ENCODE assay signal across 9 mouse cellular contexts in genomic region chr6:29024000-29024417, GRCm38 (mm10). TPM values are rescaled to one million over a fixed set of nuclear protein-coding genes. Genes with fewer than 3 reads are reported as not detected.
DNase-seq lines count a peak whose midpoint lies in the region; ATAC-seq and TF ChIP-seq lines count a peak whose summit lies in the region.
"Had no signal": no experiment of that assay in that cellular context is flagged by ENCODE, and none has a peak within 500 bp of the region (broad histone marks: within the 10 kb centered on the region; RNA-seq: fewer than 3 reads in every experiment).

No protein-coding gene starts in this region.

- 2% methylated on average over 16 of the region's 16 CpGs for WGBS in bone marrow, adult 2 months
- 6% methylated on average over 16 of the region's 16 CpGs for WGBS in embryonic facial prominence, embryonic 15.5 days
- WGBS in heart, embryonic 13.5 days = 5% methylated on average over 16 of the region's 16 CpGs
- WGBS in lung, embryonic 14.5 days = 10% methylated on average over 16 of the region's 16 CpGs

- TF ChIP-seq POLR2A in ES-Bruce4 (IDR thresholded peaks at IDR 0.05; ENCODE audit: insufficient read depth, low read length) = no peak
- TF ChIP-seq POLR2A in bone marrow, adult 2 months (IDR thresholded peaks at IDR 0.05; ENCODE audit: borderline replicate concordance, control insufficient read depth, low read depth, low read length) = 0 out of 2 replicates have a peak, but pooled peaks have one; percentile 9

- peak; percentile 83 for DNase-seq in kidney, postnatal 10 days
- peak; percentile 87 for DNase-seq in lung, embryonic 14.5 days
- peak; percentile 14 to 62 for DNase-seq in thymus, postnatal 10 days (ENCODE audit: low spot score in 2 of 2)

- no peak overlapping the region for H3K27ac ChIP-seq in ES-Bruce4 (ENCODE audit: insufficient read depth, low read length)
- H3K27ac ChIP-seq in bone marrow, adult 2 months (ENCODE audit: control insufficient read depth, insufficient read depth, low read depth, low read length, poor library complexity) = no peak overlapping the region
- H3K27ac ChIP-seq in embryonic facial prominence, embryonic 15.5 days (replicated peaks) = no peak overlapping the region
- H3K27ac ChIP-seq in heart, embryonic 13.5 days (replicated peaks) = no peak overlapping the region
- H3K27ac ChIP-seq in lung, embryonic 14.5 days (ENCODE audit: low read depth) = no peak overlapping the region
- H3K27ac ChIP-seq: liver, embryonic 15.5 days had no signal

- ATAC-seq in embryonic facial prominence, embryonic 15.5 days (ENCODE audit: insufficient number of reproducible peaks, low FRiP score, low TSS enrichment, low read depth) = peak; percentile 36; the same call in 1 of the 2 replicates
- no peak; the same call in 1 of the 2 replicates for ATAC-seq in heart, embryonic 13.5 days (ENCODE audit: extremely low read depth, insufficient number of reproducible peaks, low FRiP score, low TSS enrichment)
- peak; percentile 76 for ATAC-seq in lung, embryonic 14.5 days (ENCODE audit: insufficient read depth)
- peak; percentile 65 for ATAC-seq in neutrophil, adult 5-6 weeks (ENCODE audit: extremely low read depth, insufficient number of reproducible peaks, low FRiP score, poor library complexity, severe bottlenecking)

- peak; percentile 48; the same call in 1 of the 2 replicates for TF ChIP-seq EP300 in ES-Bruce4 (IDR thresholded peaks at IDR 0.05; ENCODE audit: insufficient read depth, low read depth, low read length)

- H3K4me2 ChIP-seq in embryonic facial prominence, embryonic 15.5 days (replicated peaks) = peak overlapping the region; percentile 28; the same call in 1 of the 2 replicates
- peak overlapping the region; percentile 47 for H3K4me2 ChIP-seq in heart, embryonic 13.5 days
- peak overlapping the region; percentile 8; the same call in 1 of the 2 replicates for H3K4me2 ChIP-seq in lung, embryonic 14.5 days
- H3K4me2 ChIP-seq: liver, embryonic 15.5 days had no signal

- peaks cover 28% of the 10 kb centered on the region for H3K4me1 ChIP-seq in ES-Bruce4 (ENCODE audit: control insufficient read depth, insufficient read depth, low read length)
- H3K4me1 ChIP-seq in bone marrow, adult 2 months (ENCODE audit: control insufficient read depth, insufficient read depth, low read length) = no peaks in the 10 kb centered on the region
- peaks cover 8% of the 10 kb centered on the region; the same call in 1 of the 2 replicates for H3K4me1 ChIP-seq in embryonic facial prominence, embryonic 15.5 days
- peaks cover 7% of the 10 kb centered on the region; the same call in 1 of the 2 replicates for H3K4me1 ChIP-seq in heart, embryonic 13.5 days
- H3K4me1 ChIP-seq in lung, embryonic 14.5 days (ENCODE audit: insufficient read depth) = no peaks in the 10 kb centered on the region
- H3K4me1 ChIP-seq: liver, embryonic 15.5 days had no signal

- no peaks in the 10 kb centered on the region for H3K36me3 ChIP-seq in ES-Bruce4 (ENCODE audit: control insufficient read depth, insufficient read depth, low read length, poor library complexity, severe bottlenecking)
- H3K36me3 ChIP-seq in embryonic facial prominence, embryonic 15.5 days = no peaks in the 10 kb centered on the region
- H3K36me3 ChIP-seq in heart, embryonic 13.5 days = no peaks in the 10 kb centered on the region
- no peaks in the 10 kb centered on the region for H3K36me3 ChIP-seq in lung, embryonic 14.5 days (ENCODE audit: insufficient read depth)
- H3K36me3 ChIP-seq: liver, embryonic 15.5 days had no signal

- H3K4me3 ChIP-seq in ES-Bruce4 (ENCODE audit: low read depth, low read length) = peak overlapping the region; percentile 18
- no peak overlapping the region for H3K4me3 ChIP-seq in bone marrow, adult 2 months (replicated peaks; ENCODE audit: control insufficient read depth, low read depth, low read length)
- H3K4me3 ChIP-seq in embryonic facial prominence, embryonic 15.5 days (replicated peaks) = no peak overlapping the region
- H3K4me3 ChIP-seq in heart, embryonic 13.5 days = no peak overlapping the region
- no peak overlapping the region for H3K4me3 ChIP-seq in lung, embryonic 14.5 days (ENCODE audit: low read depth, low read length)
- H3K4me3 ChIP-seq: liver, embryonic 15.5 days had no signal

- H3K9ac ChIP-seq in ES-Bruce4 (ENCODE audit: low read depth, poor library complexity, severe bottlenecking) = no peak overlapping the region
- no peak overlapping the region for H3K9ac ChIP-seq in embryonic facial prominence, embryonic 15.5 days
- peak overlapping the region; percentile 45; the same call in 1 of the 2 replicates for H3K9ac ChIP-seq in heart, embryonic 13.5 days
- no peak overlapping the region for H3K9ac ChIP-seq in lung, embryonic 14.5 days
- H3K9ac ChIP-seq: liver, embryonic 15.5 days had no signal

- no peaks in the 10 kb centered on the region for H3K9me3 ChIP-seq in ES-Bruce4 (replicated peaks; ENCODE audit: control insufficient read depth, insufficient read depth, low read length, poor library complexity, severe bottlenecking)
- no peaks in the 10 kb centered on the region for H3K9me3 ChIP-seq in embryonic facial prominence, embryonic 15.5 days (replicated peaks)
- H3K9me3 ChIP-seq in heart, embryonic 13.5 days = no peaks in the 10 kb centered on the region
- H3K9me3 ChIP-seq in lung, embryonic 14.5 days (ENCODE audit: low read depth, low read length) = no peaks in the 10 kb centered on the region
- H3K9me3 ChIP-seq: liver, embryonic 15.5 days had no signal

- TF ChIP-seq CTCF in ES-Bruce4 (IDR thresholded peaks at IDR 0.05; ENCODE audit: low read depth, low read length) = peak; percentile 93
- peak; percentile 93 for TF ChIP-seq CTCF in bone marrow, adult 2 months (IDR thresholded peaks at IDR 0.05; ENCODE audit: control insufficient read depth, insufficient read depth, low read length)
- TF ChIP-seq CTCF in lung, embryonic 14.5 days (IDR thresholded peaks at IDR 0.05; ENCODE audit: low read depth) = peak; percentile 99

- H3K27me3 ChIP-seq in ES-Bruce4 (ENCODE audit: control insufficient read depth, insufficient read depth, low read length, poor library complexity, severe bottlenecking) = no peaks in the 10 kb centered on the region
- peaks cover 19% of the 10 kb centered on the region for H3K27me3 ChIP-seq in embryonic facial prominence, embryonic 15.5 days
- H3K27me3 ChIP-seq in heart, embryonic 13.5 days (replicated peaks) = peaks cover 88% of the 10 kb centered on the region
- 0 out of 2 replicates have a peak, but pooled peaks cover 8% of the 10 kb centered on the region for H3K27me3 ChIP-seq in lung, embryonic 14.5 days (ENCODE audit: insufficient read depth, low read length)

RNA-seq across cellular contexts. Expression of gene Lep, which starts 36.0 kb away (rescaled TPM):
- polyA plus RNA-seq in ES-Bruce4 (2011; ENCODE audit: insufficient read depth, insufficient read length, low read depth, missing spikeins) = not detected in 2 replicates
- not detected in 2 replicates for polyA plus RNA-seq in bone marrow, adult 2 months (2011; ENCODE audit: insufficient read depth, insufficient read length, low replicate concordance, missing spikeins)
- polyA plus RNA-seq in embryonic facial prominence, embryonic 15.5 days (2015; fragmentation: Nextera tagmentation; extraction: Ambion mirVana) = not detected in 2 replicates
- not detected in 2 replicates for polyA plus RNA-seq in heart, embryonic 13.5 days (2015; fragmentation: Nextera tagmentation; extraction: Ambion mirVana)
- not detected in 2 replicates for polyA plus RNA-seq in lung, embryonic 14.5 days (2014; fragmentation: Nextera tagmentation; extraction: Ambion mirVana)
- not detected in 2 replicates for total RNA-seq in neutrophil, adult 5-6 weeks (2017)
- polyA plus RNA-seq: liver, embryonic 15.5 days had no signal
